Mouse (Mus musculus) heart, adult 2 months (tissue): ENCODE data around the gene Sncb.

Source experiments
- CTCF ChIP-seq: fragments of 200-600 bp; IDR thresholded peaks from 2 replicates; pipeline ENCODE4 v1.8.1; 2022; ENCODE audit warnings: antibody characterized with exemption, mild to moderate bottlenecking, moderate library complexity
- POLR2A ChIP-seq: fragments of 200-500 bp; IDR thresholded peaks from 2 replicates; pipeline ENCODE4 v1.6.1; 2011; ENCODE audit warnings: mild to moderate bottlenecking, low read depth, low read length, control low read depth; ENCODE audit not compliant: insufficient read depth

DNA sequence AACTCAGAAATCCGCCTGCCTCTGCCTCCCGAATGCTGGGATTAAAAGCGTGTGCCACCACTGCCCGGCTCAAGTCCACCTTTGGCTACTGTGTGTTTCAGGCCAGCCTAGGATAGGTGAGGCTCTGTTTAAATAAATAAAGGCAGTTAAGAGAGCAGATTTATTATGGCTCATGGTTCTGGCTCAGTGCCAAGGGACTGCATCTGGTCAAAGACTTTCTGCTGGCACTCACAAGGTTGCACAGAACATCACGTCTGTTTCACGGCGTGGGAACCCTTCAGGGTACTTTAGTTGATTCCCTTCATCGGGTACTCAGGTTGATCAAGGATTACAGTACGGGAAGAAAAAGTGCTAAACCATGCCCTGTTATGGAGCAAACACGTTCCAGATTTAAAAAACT is 51.4 kb downstream of the Sncb start:
- TF ChIP-seq CTCF (no peak), POLR2A (no peak)
